Mouse (Mus musculus) stomach, embryonic 15.5 days (tissue): ENCODE measurements around the gene Sema4c. TPM values are rescaled to one million over a fixed set of nuclear protein-coding genes. Genes with fewer than 3 reads are reported as not detected.

Experiments used
- ATAC-seq: fragments of 200-750 bp; cut with Nextera tagmentation; 2 replicates; pipeline ENCODE4 v1.8.0; 2017; ENCODE audit warnings: low read depth, moderate number of reproducible peaks, moderate TSS enrichment; ENCODE audit not compliant: insufficient read depth, low FRiP score
- H3K27ac ChIP-seq: fragments of 300-500 bp; sonication (generic); 2 replicates; pipeline ENCODE4 v1.5.1; 2015; ENCODE audit warnings: mild to moderate bottlenecking, inconsistent platforms
- H3K27me3 ChIP-seq: fragments of 300-500 bp; sonication (generic); replicated peaks from 2 replicates; pipeline ENCODE4 v1.6.1; 2015; ENCODE audit warnings: inconsistent platforms
- H3K36me3 ChIP-seq: fragments of 300-500 bp; sonication (generic); 2 replicates; pipeline ENCODE4 v1.6.1; 2015; ENCODE audit warnings: inconsistent platforms
- H3K4me1 ChIP-seq: fragments of 300-500 bp; sonication (generic); 2 replicates; pipeline ENCODE4 v1.6.1; 2015; ENCODE audit warnings: inconsistent platforms
- H3K4me2 ChIP-seq: fragments of 300-500 bp; sonication (generic); 2 replicates; pipeline ENCODE4 v1.6.1; 2015; ENCODE audit warnings: mild to moderate bottlenecking, inconsistent platforms
- H3K4me3 ChIP-seq: fragments of 300-500 bp; sonication (generic); replicated peaks from 2 replicates; pipeline ENCODE4 v1.5.1; 2015; ENCODE audit warnings: inconsistent platforms
- H3K9ac ChIP-seq: fragments of 300-500 bp; sonication (generic); 2 replicates; pipeline ENCODE4 v1.6.1; 2015; ENCODE audit warnings: inconsistent platforms
- H3K9me3 ChIP-seq: fragments of 300-500 bp; sonication (generic); 2 replicates; pipeline ENCODE4 v1.6.1; 2016; ENCODE audit warnings: inconsistent platforms
- WGBS: fragments of 180-500 bp; shearing (Covaris S2); methylation state at CpG from one replicate; pipeline ENCODE4 v1.1.7; 2015; 5-methylcytosine and 5-hydroxymethylcytosine counted together
- polyA plus RNA-seq: library from polyadenylated mRNA; unstranded; fragments of >200 nt; fragmentation: Nextera tagmentation; extraction: Ambion mirVana; gene quantifications from 2 replicates; pipeline ENCODE4 v1.2.1, GENCODE M21; 2015

The Sema4c gene
- polyA plus RNA-seq, 1 experiment from 2014 or later = 13.6 TPM

GRCm38 (mm10) chr1:36589486-36589885 lies 31.3 kb upstream of the Sema4c start:
- H3K9me3 ChIP-seq = no peaks in the 10 kb centered on the region
- H3K4me1 ChIP-seq = peaks cover 46% of the 10 kb centered on the region
- WGBS = 28% methylated on average over 6 of the region's 6 CpGs
- no peak overlapping the region for H3K9ac ChIP-seq
- peak overlapping the region; percentile 89 for H3K27ac ChIP-seq
- ATAC-seq = peak; percentile 40; the same call in 1 of the 2 replicates
- no peak overlapping the region; the same call in 1 of the 2 replicates for H3K4me2 ChIP-seq
- no peaks in the 10 kb centered on the region for H3K27me3 ChIP-seq
- H3K36me3 ChIP-seq = no peaks in the 10 kb centered on the region
- no peak overlapping the region for H3K4me3 ChIP-seq

GRCm38 (mm10) chr1:36588476-36589450 lies 30.6 kb upstream of the Sema4c start:
- no peaks in the 10 kb centered on the region for H3K27me3 ChIP-seq
- no peaks in the 10 kb centered on the region for H3K9me3 ChIP-seq
- no peak overlapping the region; the same call in 1 of the 2 replicates for H3K4me2 ChIP-seq
- peaks cover 50% of the 10 kb centered on the region for H3K4me1 ChIP-seq
- H3K4me3 ChIP-seq = no peak overlapping the region
- H3K36me3 ChIP-seq = no peaks in the 10 kb centered on the region
- no peak overlapping the region for H3K9ac ChIP-seq
- ATAC-seq = peak; percentile 55
- peak overlapping the region; percentile 89 for H3K27ac ChIP-seq
- 56% methylated on average over 13 of the region's 13 CpGs for WGBS

GRCm38 (mm10) chr1:36587860-36588259 lies 29.7 kb upstream of the Sema4c start:
- H3K4me1 ChIP-seq = peaks cover 52% of the 10 kb centered on the region
- no peak overlapping the region for H3K4me2 ChIP-seq
- no peak for ATAC-seq
- no peaks in the 10 kb centered on the region for H3K36me3 ChIP-seq
- no peak overlapping the region for H3K9ac ChIP-seq
- peak overlapping the region; percentile 89 for H3K27ac ChIP-seq
- H3K9me3 ChIP-seq = no peaks in the 10 kb centered on the region
- no peak overlapping the region for H3K4me3 ChIP-seq
- 89% methylated on average over 6 of the region's 6 CpGs for WGBS
- no peaks in the 10 kb centered on the region for H3K27me3 ChIP-seq

- ATAC-seq = no peak
- H3K9me3 ChIP-seq = no peaks in the 10 kb centered on the region
Measured at GRCm38 (mm10) chr1:36586288-36586687, 28.1 kb upstream of the Sema4c start.

GRCm38 (mm10) chr1:36583408-36584116 lies 25.4 kb upstream of the Sema4c start:
- no peak for ATAC-seq
- H3K9me3 ChIP-seq = no peaks in the 10 kb centered on the region
- 64% methylated on average over 8 of the region's 8 CpGs for WGBS
- H3K27me3 ChIP-seq = no peaks in the 10 kb centered on the region
- no peak overlapping the region for H3K4me3 ChIP-seq
- H3K4me1 ChIP-seq = peaks cover 40% of the 10 kb centered on the region
- H3K9ac ChIP-seq = no peak overlapping the region
- no peaks in the 10 kb centered on the region for H3K36me3 ChIP-seq
- H3K4me2 ChIP-seq = no peak overlapping the region
- H3K27ac ChIP-seq = peak overlapping the region; percentile 24

More at GRCm38 (mm10) chr1:36586288-36586687, 28.1 kb upstream of the Sema4c start:
- 58% methylated on average over 4 of the region's 4 CpGs for WGBS
- peaks cover 49% of the 10 kb centered on the region for H3K4me1 ChIP-seq
- no peak overlapping the region for H3K4me3 ChIP-seq
- no peak overlapping the region for H3K27ac ChIP-seq
- H3K9ac ChIP-seq = no peak overlapping the region
- H3K36me3 ChIP-seq = no peaks in the 10 kb centered on the region
- no peak overlapping the region for H3K4me2 ChIP-seq
- no peaks in the 10 kb centered on the region for H3K27me3 ChIP-seq

GRCm38 (mm10) chr1:36582211-36582610 lies 24.1 kb upstream of the Sema4c start:
- Histone ChIP-seq H3K4me3 (no peak overlapping the region), H3K27me3 (no peaks in the 10 kb centered on the region), H3K27ac (no peak overlapping the region), H3K4me2 (no peak overlapping the region), H3K9ac (no peak overlapping the region), H3K36me3 (no peaks in the 10 kb centered on the region), H3K9me3 (no peaks in the 10 kb centered on the region), H3K4me1 (peaks cover 27% of the 10 kb centered on the region)
- ATAC-seq = no peak
- WGBS = 77% methylated on average over 8 of the region's 8 CpGs

GRCm38 (mm10) chr1:36581260-36581659 lies 23.1 kb upstream of the Sema4c start:
- H3K27ac ChIP-seq = peak overlapping the region; percentile 89
- H3K27me3 ChIP-seq = no peaks in the 10 kb centered on the region
- ATAC-seq = no peak
- no peak overlapping the region for H3K4me3 ChIP-seq
- H3K9me3 ChIP-seq = no peaks in the 10 kb centered on the region
- peak overlapping the region; percentile 47; the same call in 1 of the 2 replicates for H3K4me2 ChIP-seq
- no peaks in the 10 kb centered on the region for H3K36me3 ChIP-seq
- H3K9ac ChIP-seq = no peak overlapping the region
- 80% methylated on average over 5 of the region's 5 CpGs for WGBS
- H3K4me1 ChIP-seq = peaks cover 33% of the 10 kb centered on the region

GRCm38 (mm10) chr1:36580384-36581207 lies 22.4 kb upstream of the Sema4c start:
- H3K36me3 ChIP-seq = no peaks in the 10 kb centered on the region
- peaks cover 36% of the 10 kb centered on the region for H3K4me1 ChIP-seq
- no peaks in the 10 kb centered on the region for H3K9me3 ChIP-seq
- H3K27ac ChIP-seq = peak overlapping the region; percentile 89
- H3K9ac ChIP-seq = no peak overlapping the region
- 2% methylated on average over 17 of the region's 17 CpGs for WGBS
- peak; percentile 92 for ATAC-seq
- no peaks in the 10 kb centered on the region for H3K27me3 ChIP-seq
- peak overlapping the region; percentile 11; the same call in 1 of the 2 replicates for H3K4me3 ChIP-seq
- H3K4me2 ChIP-seq = peak overlapping the region; percentile 47

GRCm38 (mm10) chr1:36579974-36580383 lies 21.8 kb upstream of the Sema4c start:
- ATAC-seq = peak; percentile 73
- Histone ChIP-seq H3K4me1 (peaks cover 40% of the 10 kb centered on the region), H3K4me2 (peak overlapping the region; percentile 47), H3K36me3 (no peaks in the 10 kb centered on the region), H3K27ac (peak overlapping the region; percentile 89), H3K4me3 (peak overlapping the region; percentile 11; the same call in 1 of the 2 replicates), H3K9me3 (no peaks in the 10 kb centered on the region), H3K9ac (no peak overlapping the region), H3K27me3 (no peaks in the 10 kb centered on the region)
- 22% methylated on average over 6 of the region's 6 CpGs for WGBS

- peaks cover 56% of the 10 kb centered on the region for H3K4me1 ChIP-seq
- H3K9me3 ChIP-seq = no peaks in the 10 kb centered on the region
- WGBS = 61% methylated on average over 6 of the region's 6 CpGs
- no peaks in the 10 kb centered on the region for H3K36me3 ChIP-seq
- no peak overlapping the region for H3K4me2 ChIP-seq
- H3K9ac ChIP-seq = no peak overlapping the region
- 0 out of 2 replicates have a peak overlapping the region, but pooled peaks have one; percentile 41 for H3K27ac ChIP-seq
- no peaks in the 10 kb centered on the region for H3K27me3 ChIP-seq
- no peak for ATAC-seq
- H3K4me3 ChIP-seq = no peak overlapping the region
Measured at GRCm38 (mm10) chr1:36576991-36577675, 19.0 kb upstream of the Sema4c start.

GRCm38 (mm10) chr1:36575347-36575746 lies 17.2 kb upstream of the Sema4c start:
- ATAC-seq = no peak
- Histone ChIP-seq H3K4me2 (no peak overlapping the region), H3K4me1 (peaks cover 47% of the 10 kb centered on the region), H3K4me3 (no peak overlapping the region), H3K27ac (0 out of 2 replicates have a peak overlapping the region, but pooled peaks have one; percentile 5), H3K36me3 (no peaks in the 10 kb centered on the region), H3K9me3 (no peaks in the 10 kb centered on the region), H3K9ac (no peak overlapping the region), H3K27me3 (no peaks in the 10 kb centered on the region)
- WGBS = 58% methylated on average over 6 of the region's 6 CpGs
